Mouse (Mus musculus) cortical plate, adult 2 months (tissue): ENCODE data around the gene Nomo1.

Experiments
- CTCF ChIP-seq: fragments of 200-500 bp; IDR thresholded peaks from 2 replicates; pipeline ENCODE4 v1.5.1; 2011; ENCODE audit warnings: mild to moderate bottlenecking, control low read depth, low read length; ENCODE audit not compliant: insufficient read depth; ENCODE audit errors: extremely low read depth
- POLR2A ChIP-seq: fragments of 200-500 bp; IDR thresholded peaks from 2 replicates; pipeline ENCODE4 v1.6.1; 2011; ENCODE audit warnings: mild to moderate bottlenecking, low read length, control low read depth; ENCODE audit not compliant: insufficient read depth; ENCODE audit errors: extremely low read depth

DNA sequence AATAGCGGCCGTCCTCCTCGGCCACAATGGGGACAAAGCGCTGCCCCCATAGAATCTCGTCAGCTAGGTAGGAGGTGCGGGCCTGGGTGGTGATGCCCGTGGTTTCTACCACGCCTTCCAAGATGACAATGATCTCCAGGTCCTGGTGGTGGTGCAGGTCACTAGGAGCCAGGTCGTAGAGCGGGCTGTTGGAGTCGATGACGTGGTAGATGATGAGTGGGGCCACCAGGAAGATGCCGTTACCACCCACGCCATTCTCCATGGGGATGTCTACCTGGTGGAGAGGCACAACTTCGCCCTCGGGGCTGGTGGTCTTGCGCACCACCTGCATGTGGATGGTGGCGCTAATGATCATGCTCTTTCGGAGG, 65.4 kb downstream of the Nomo1 start:
- TF ChIP-seq POLR2A (no peak), CTCF (no peak)
